Mouse (Mus musculus) spleen, postnatal 4 days (tissue): ENCODE measurements around the gene Gpr55.

Source experiments
- DNase-seq, 2 experiments: peaks; one replicate each; pipeline ENCODE4 v3.0.0; 2022; ENCODE audit warnings: low spot score in 2 of 2

The Gpr55 gene

GRCm38 (mm10) chr1:85915890-85916289, 44.9 kb downstream of the Gpr55 start:
- DNase-seq, result no peak

GRCm38 (mm10) chr1:85913078-85913755, 47.6 kb downstream of the Gpr55 start:
- no peak for DNase-seq

- no peak for DNase-seq
These were observed 51.8 kb downstream of the Gpr55 start for GRCm38 (mm10) chr1:85908754-85909590.

GRCm38 (mm10) chr1:85906892-85907291, 53.9 kb downstream of the Gpr55 start:
- no peak for DNase-seq

- DNase-seq, result no peak
These were observed 58.7 kb downstream of the Gpr55 start for GRCm38 (mm10) chr1:85902108-85902561.

GRCm38 (mm10) chr1:85901516-85902107, 59.2 kb downstream of the Gpr55 start:
- DNase-seq, result no peak

- no peak for DNase-seq
These were observed 60.1 kb downstream of the Gpr55 start for GRCm38 (mm10) chr1:85900521-85901333.

- DNase-seq, result no peak
These were observed 61.4 kb downstream of the Gpr55 start for GRCm38 (mm10) chr1:85899388-85899761.

- DNase-seq, result no peak
These were observed 61.9 kb downstream of the Gpr55 start for GRCm38 (mm10) chr1:85898761-85899387.

GRCm38 (mm10) chr1:85897901-85898760, 62.7 kb downstream of the Gpr55 start:
- no peak for DNase-seq

- DNase-seq, result no peak
These were observed 63.8 kb downstream of the Gpr55 start for GRCm38 (mm10) chr1:85896781-85897700.

- DNase-seq, result no peak
These were observed 64.7 kb downstream of the Gpr55 start for GRCm38 (mm10) chr1:85896110-85896509.

- peak; percentile 57 to 80 for DNase-seq
These were observed 65.4 kb downstream of the Gpr55 start for GRCm38 (mm10) chr1:85895391-85895837.

GRCm38 (mm10) chr1:85894748-85895360, 66.0 kb downstream of the Gpr55 start:
- DNase-seq, result no peak

GRCm38 (mm10) chr1:85894231-85894747, 66.5 kb downstream of the Gpr55 start, which contains the start of gene Itm2c:
Gene Itm2c, plus strand, starts transcription at chr1:85894281.
- peak; percentile 69 to 84 for DNase-seq
